Mouse (Mus musculus) gonadal fat pad, adult 2 months (tissue): Measurements from ENCODE around the gene Ndufs6. TPM values are rescaled to one million over a fixed set of nuclear protein-coding genes. Genes with fewer than 3 reads are reported as not detected.

Experiments
- DNase-seq: peaks from one replicate; pipeline ENCODE4 v3.0.0-alpha.2; 2012; ENCODE audit warnings: low read depth
- polyA plus RNA-seq: library from polyadenylated mRNA; depleted of rRNA; stranded (reverse); fragments of >200 nt; gene quantifications from 2 replicates; pipeline ENCODE4 v1.2.3, GENCODE M21; 2012; rRNA removed

Gene Ndufs6
- polyA plus RNA-seq, 1 experiment: 88.6 TPM

DNA sequence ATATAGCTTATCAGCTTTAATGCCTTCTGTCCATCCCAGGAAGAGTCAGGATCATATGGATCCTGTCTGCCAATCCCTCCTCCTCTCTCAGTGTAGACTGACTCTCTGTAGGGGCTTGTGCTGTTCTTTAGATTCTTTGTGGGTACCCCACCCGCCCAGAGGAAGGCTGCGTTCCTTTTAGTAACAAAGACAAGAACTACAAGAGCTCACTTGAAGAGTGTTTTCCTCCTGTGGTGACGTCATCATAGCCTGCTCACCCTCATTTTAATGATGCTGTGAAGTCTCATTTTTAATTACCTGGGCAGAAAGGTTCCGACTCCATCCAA, 22.3 kb downstream of the Ndufs6 start:
- no peak for DNase-seq

GRCm38 (mm10) chr13:73305398-73306084, 22.8 kb downstream of the Ndufs6 start:
- no peak for DNase-seq

- no peak for DNase-seq
These were observed 23.6 kb downstream of the Ndufs6 start for GRCm38 (mm10) chr13:73304729-73305128.

DNA sequence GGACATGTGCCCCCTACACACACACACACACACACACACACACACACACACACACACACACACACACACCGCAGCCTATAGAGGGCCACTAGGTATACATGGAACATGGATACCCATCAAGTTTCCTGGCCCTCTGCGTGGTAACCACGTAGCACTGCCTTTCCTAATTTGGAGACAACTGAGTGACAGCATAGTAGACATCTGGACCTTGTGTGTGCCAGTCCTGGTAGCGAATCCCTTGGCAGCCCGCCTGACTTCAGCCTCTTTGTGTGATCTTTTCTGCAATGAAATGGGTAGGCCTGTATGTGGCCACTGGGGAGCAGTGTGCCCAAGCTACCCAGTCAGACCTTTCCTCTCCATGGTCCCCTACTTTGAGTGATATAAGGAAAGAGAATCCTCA, 29.0 kb downstream of the Ndufs6 start:
- no peak for DNase-seq

DNA sequence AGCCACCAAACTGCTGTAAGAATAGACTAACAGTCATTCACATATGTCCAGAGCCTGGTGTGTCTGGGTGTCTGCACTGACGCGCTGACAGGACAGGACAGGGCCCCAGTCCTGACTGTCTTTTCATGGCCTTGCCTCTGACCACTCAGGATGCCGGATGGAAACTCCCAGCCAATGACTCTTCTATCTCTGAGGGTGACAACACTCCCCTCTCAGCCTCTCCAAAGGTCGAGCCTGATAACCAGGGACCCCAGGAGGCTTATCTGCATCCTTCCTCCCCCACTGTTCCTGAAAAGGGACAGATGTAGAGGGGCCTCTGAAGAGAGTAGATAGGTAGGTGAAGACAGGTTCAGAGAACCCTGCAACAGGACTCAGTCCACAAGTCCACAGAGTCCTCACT, 29.6 kb downstream of the Ndufs6 start:
- no peak for DNase-seq

- no peak for DNase-seq
These were observed 37.2 kb downstream of the Ndufs6 start for GRCm38 (mm10) chr13:73291102-73291501.

GRCm38 (mm10) chr13:73290206-73290605, 38.1 kb downstream of the Ndufs6 start:
- peak; percentile 17 for DNase-seq

- no peak for DNase-seq
These were observed 44.8 kb downstream of the Ndufs6 start for GRCm38 (mm10) chr13:73283534-73283933.

GRCm38 (mm10) chr13:73282407-73282806, 45.9 kb downstream of the Ndufs6 start:
- no peak for DNase-seq

GRCm38 (mm10) chr13:73279196-73279595, 49.1 kb downstream of the Ndufs6 start:
- no peak for DNase-seq

DNA sequence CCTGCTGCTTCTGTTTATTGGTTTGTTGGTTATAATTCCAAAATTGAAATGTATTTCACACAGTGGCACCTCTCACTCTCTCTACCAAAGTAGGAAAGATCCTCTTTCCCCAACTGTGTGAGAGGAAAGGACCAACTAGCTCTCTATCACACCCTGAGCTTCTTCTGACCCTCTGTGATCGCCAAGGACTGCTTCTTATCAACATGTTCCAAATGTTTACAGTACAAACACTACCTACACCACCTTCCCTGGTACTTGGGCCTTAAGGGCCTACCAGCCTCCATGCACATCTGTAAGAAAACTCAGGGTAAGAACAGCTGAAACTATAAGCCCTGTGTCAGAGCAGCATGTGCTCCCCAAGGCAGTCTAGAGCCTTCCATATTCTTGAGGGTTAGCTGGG, 50.5 kb downstream of the Ndufs6 start:
- no peak for DNase-seq

GRCm38 (mm10) chr13:73277361-73277760, 51.0 kb downstream of the Ndufs6 start:
- no peak for DNase-seq

GRCm38 (mm10) chr13:73273536-73273935, 54.8 kb downstream of the Ndufs6 start:
- no peak for DNase-seq

DNA sequence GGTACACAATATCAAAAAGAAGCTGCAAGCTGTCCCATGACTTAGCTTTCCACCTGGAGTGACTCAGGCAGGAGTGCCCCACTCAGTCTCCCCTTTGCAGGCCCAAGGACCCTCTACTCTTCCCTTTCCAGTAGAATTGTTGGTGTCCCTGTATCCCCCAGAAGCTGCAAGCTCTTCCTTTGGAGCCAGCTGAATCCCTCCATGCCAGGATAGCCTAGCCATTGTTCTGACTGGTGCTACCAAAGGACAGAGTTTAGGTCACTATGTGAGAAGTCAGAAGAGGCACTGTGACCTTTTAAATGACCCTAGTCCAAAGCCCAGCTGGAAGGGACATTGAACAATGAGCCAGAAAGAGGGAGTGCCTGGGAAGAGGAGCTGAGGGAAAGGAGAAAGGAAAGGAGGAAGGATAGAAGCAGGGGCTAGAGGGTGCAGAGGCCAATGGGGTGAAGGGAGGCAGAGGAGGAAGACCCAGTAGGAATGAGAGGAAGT, 55.5 kb downstream of the Ndufs6 start:
- no peak for DNase-seq

GRCm38 (mm10) chr13:73271336-73272242, 56.8 kb downstream of the Ndufs6 start:
- DNase-seq: no peak

DNA sequence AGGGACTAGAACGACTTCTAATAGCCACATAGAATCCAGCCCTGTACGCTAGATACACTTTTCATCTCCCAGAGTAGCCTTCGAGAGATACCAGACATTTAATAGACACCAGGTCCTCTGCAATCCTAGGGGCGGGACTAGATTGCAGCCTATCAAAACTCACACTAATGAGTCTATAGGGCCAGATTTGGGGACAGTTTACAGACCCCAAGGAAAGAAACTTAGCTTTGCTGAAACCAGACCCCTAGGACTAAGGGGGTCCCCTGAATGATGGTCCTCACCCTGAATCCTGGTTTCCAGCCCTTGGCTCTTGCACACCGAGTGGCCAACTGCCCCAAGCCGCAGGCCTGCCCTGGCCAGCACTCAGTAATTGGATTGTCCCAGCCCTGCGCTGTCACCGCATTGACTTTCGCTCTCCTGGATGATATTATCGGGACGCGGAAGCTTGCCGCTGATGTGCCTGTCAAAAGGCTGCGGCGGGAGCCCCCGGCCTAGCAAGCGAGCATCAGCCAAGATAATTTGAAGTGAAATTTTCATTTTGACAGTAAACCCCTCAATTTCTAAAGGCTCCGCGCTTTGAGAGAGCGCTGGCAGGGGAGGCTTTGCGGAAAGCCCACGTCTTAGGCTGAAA, 57.8 kb downstream of the Ndufs6 start:
- no peak for DNase-seq

- DNase-seq: no peak
These were observed 58.5 kb downstream of the Ndufs6 start for GRCm38 (mm10) chr13:73269891-73270290.

Other genes with a start within 250 kb of the Ndufs6 start
- gene Irx4, start 68.1 kb downstream of the Ndufs6 start, polyA plus RNA-seq: not detected in 2 replicates
- 73.7 and 74.3 TPM in 2 replicates for gene Mrpl36, start within 50 bp of the Ndufs6 start, polyA plus RNA-seq
- gene Lpcat1, start 138.7 kb upstream of the Ndufs6 start, polyA plus RNA-seq: 19.8 and 23.4 TPM in 2 replicates
- gene Slc6a3, start 208.2 kb upstream of the Ndufs6 start, polyA plus RNA-seq: 0.05 TPM in 1 of 2 replicates, not detected in the other